Mouse (Mus musculus) stomach, postnatal 0 days (tissue): ENCODE data around the gene Farp1.

Source experiments
- CTCF ChIP-seq: IDR thresholded peaks from 2 replicates; pipeline ENCODE4 v1.5.1; 2016; ENCODE audit warnings: antibody characterized with exemption, low read depth, mild to moderate bottlenecking, moderate library complexity
- EP300 ChIP-seq: optimal IDR thresholded peaks from 2 replicates; pipeline ENCODE3; 2016; ENCODE audit warnings: antibody characterized with exemption

DNA sequence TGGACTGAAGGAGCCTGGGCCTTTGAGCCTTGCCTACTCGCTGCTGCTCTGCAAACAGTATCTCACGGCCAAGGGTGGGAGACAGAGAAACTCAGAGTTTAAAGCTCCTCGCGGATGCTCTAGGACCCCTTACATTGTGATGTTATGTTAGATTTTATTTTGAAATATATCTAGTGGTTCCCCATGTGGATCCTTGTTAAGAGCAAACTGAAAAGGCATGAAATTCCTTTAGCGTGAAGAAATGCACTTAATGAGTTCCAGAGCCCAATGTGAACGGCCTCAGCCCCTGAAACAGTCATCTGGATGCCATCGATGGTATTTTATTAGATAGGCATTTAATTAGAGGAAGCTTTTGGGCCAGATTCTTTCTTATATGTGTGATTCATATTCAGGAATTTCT, 212.3 kb downstream of the Farp1 start:
- TF ChIP-seq EP300 (no peak), CTCF (no peak)
